ENCODE assay signal across 14 mouse cellular contexts in the genomic region with DNA sequence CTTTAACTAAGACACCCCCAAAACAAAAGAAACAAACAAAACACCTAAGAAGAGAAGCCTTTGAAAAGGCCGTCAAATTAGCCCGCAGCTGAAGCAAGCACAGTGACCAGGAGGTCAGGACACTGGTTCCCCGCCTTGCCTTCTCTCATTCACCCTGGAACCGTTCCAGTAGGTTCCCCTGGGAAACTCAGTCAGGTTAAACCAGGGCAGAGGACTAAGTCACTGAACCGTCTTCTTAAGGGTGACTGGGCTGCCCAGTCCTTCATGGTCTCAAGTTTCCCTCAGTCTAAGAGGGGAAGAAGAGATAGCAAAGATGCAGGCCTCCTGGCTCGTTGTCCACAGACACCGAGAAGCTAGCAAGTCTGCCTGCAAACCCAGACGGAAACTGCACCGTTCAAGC. TPM values are rescaled to one million over a fixed set of nuclear protein-coding genes. Genes with fewer than 3 reads are reported as not detected.
A peak's percentile ranks its signal among the peaks of the same experiment; 100 is the strongest.
DNase-seq lines count a peak whose midpoint lies in the region.
"Had no signal": no experiment of that assay in that cellular context is flagged by ENCODE, and none has a peak within 500 bp of the region (broad histone marks: within the 10 kb centered on the region; RNA-seq: fewer than 3 reads in every experiment).

No protein-coding gene starts in this region.

- 78% methylated on average over 9 of the region's 9 CpGs for WGBS in heart, embryonic 10.5 days

- H3K27me3 ChIP-seq in heart, embryonic 10.5 days (ENCODE audit: insufficient read depth, poor library complexity, severe bottlenecking) = no peaks in the 10 kb centered on the region
- H3K27me3 ChIP-seq: embryonic facial prominence, embryonic 15.5 days; midbrain, embryonic 12.5 days had no signal

- no peak overlapping the region for H3K27ac ChIP-seq in heart, embryonic 10.5 days
- H3K27ac ChIP-seq: embryonic facial prominence, embryonic 15.5 days; liver, embryonic 14.5 days; midbrain, embryonic 12.5 days had no signal

- no peak overlapping the region for H3K4me3 ChIP-seq in heart, embryonic 10.5 days
- H3K4me3 ChIP-seq: embryonic facial prominence, embryonic 15.5 days; midbrain, embryonic 12.5 days had no signal

- H3K9me3 ChIP-seq in heart, embryonic 10.5 days = no peaks in the 10 kb centered on the region
- H3K9me3 ChIP-seq: embryonic facial prominence, embryonic 15.5 days; midbrain, embryonic 12.5 days had no signal

- peak; percentile 81 for DNase-seq in adrenal gland, postnatal 10 days
- no peak for DNase-seq in adrenal gland, adult 2 months
- peak; percentile 91 for DNase-seq in heart, adult 11 months
- no peak for DNase-seq in heart, embryonic 10.5 days (ENCODE audit: low spot score)
- DNase-seq in gastrocnemius, postnatal 25 days = peak; percentile 53
- peak; percentile 88 for DNase-seq in kidney, postnatal 14 days
- no peak for DNase-seq in thymus, postnatal 4 days
- DNase-seq in natural killer cell, adult 2 months (ENCODE audit: low spot score in 2 of 2) = no peak
- DNase-seq: cerebellum, postnatal 36 days; lung, postnatal 36 days; spleen, adult 18-20 months had no signal

- H3K4me1 ChIP-seq in heart, embryonic 10.5 days = no peaks in the 10 kb centered on the region; the same call in 1 of the 2 replicates

- H3K36me3 ChIP-seq in heart, embryonic 10.5 days = peaks cover 33% of the 10 kb centered on the region

RNA-seq across cellular contexts. Expression of a gene that starts 2.2 kb away (rescaled TPM):
- total RNA-seq in adrenal gland, postnatal 10 days (2021) = 100 to 1,000 TPM; 169 to 231 TPM
- total RNA-seq in adrenal gland, adult 2 months (2021) = 100 to 1,000 TPM; 117 to 132 TPM
- polyA plus RNA-seq in adrenal gland, adult 2 months (2012; rRNA removed) = 156 and 170 TPM in 2 replicates
- 33.5 and 45.5 TPM in 2 replicates for polyA plus RNA-seq in heart, embryonic 10.5 days (2016; fragmentation: Nextera tagmentation; extraction: Ambion mirVana)
- 10 to 100 TPM; 44.7 to 58.7 TPM for total RNA-seq in gastrocnemius, postnatal 25 days (2021)

RNA-seq across cellular contexts. Expression of a gene that starts 13.1 kb away (rescaled TPM):
- 100 to 1,000 TPM; 110 to 140 TPM for total RNA-seq in adrenal gland, postnatal 10 days (2021)
- total RNA-seq in adrenal gland, adult 2 months (2021) = 100 to 1,000 TPM in 1 of 2 experiments, 10 to 100 TPM in 1; 92.5 to 170 TPM
- 182 and 243 TPM in 2 replicates for polyA plus RNA-seq in adrenal gland, adult 2 months (2012; rRNA removed)
- 19.6 and 22.7 TPM in 2 replicates for polyA plus RNA-seq in heart, embryonic 10.5 days (2016; fragmentation: Nextera tagmentation; extraction: Ambion mirVana)
- 10 to 100 TPM; 35.1 to 54.4 TPM for total RNA-seq in gastrocnemius, postnatal 25 days (2021)

RNA-seq across cellular contexts. Expression of a gene that starts 22.0 kb away (rescaled TPM):
- total RNA-seq in adrenal gland, postnatal 10 days (2021) = 10 to 100 TPM; 20.0 to 35.9 TPM
- total RNA-seq in adrenal gland, adult 2 months (2021) = 10 to 100 TPM; 21.8 to 38.7 TPM
- polyA plus RNA-seq in adrenal gland, adult 2 months (2012; rRNA removed) = 22.6 and 38.9 TPM in 2 replicates
- polyA plus RNA-seq in heart, embryonic 10.5 days (2016; fragmentation: Nextera tagmentation; extraction: Ambion mirVana) = 25.4 and 25.7 TPM in 2 replicates
- total RNA-seq in gastrocnemius, postnatal 25 days (2021) = 10 to 100 TPM; 10.8 to 12.5 TPM

RNA-seq across cellular contexts. Expression of a gene that starts 22.2 kb away (rescaled TPM):
- total RNA-seq in adrenal gland, postnatal 10 days (2021) = 10 to 100 TPM; 92.1 to 92.6 TPM
- total RNA-seq in adrenal gland, adult 2 months (2021) = 100 to 1,000 TPM in 1 of 2 experiments, 10 to 100 TPM in 1; 99.9 to 121 TPM
- 31.8 and 33.5 TPM in 2 replicates for polyA plus RNA-seq in adrenal gland, adult 2 months (2012; rRNA removed)
- polyA plus RNA-seq in heart, embryonic 10.5 days (2016; fragmentation: Nextera tagmentation; extraction: Ambion mirVana) = 105 and 108 TPM in 2 replicates
- total RNA-seq in gastrocnemius, postnatal 25 days (2021) = 10 to 100 TPM; 62.2 to 67.5 TPM

Comparison
In these comparisons a context has a peak if more than half of its experiments do, and no peak if none do; other contexts are left out.
1. DNase-seq: peak in adrenal gland, postnatal 10 days (single experiment), heart, adult 11 months (single experiment), gastrocnemius, postnatal 25 days (single experiment) and kidney, postnatal 14 days (single experiment); none in adrenal gland, adult 2 months (single experiment), heart, embryonic 10.5 days (single experiment), thymus, postnatal 4 days (single experiment) and natural killer cell, adult 2 months (0 of 2).